8 mouse cellular contexts compared by ENCODE assay signal in the genomic region with DNA sequence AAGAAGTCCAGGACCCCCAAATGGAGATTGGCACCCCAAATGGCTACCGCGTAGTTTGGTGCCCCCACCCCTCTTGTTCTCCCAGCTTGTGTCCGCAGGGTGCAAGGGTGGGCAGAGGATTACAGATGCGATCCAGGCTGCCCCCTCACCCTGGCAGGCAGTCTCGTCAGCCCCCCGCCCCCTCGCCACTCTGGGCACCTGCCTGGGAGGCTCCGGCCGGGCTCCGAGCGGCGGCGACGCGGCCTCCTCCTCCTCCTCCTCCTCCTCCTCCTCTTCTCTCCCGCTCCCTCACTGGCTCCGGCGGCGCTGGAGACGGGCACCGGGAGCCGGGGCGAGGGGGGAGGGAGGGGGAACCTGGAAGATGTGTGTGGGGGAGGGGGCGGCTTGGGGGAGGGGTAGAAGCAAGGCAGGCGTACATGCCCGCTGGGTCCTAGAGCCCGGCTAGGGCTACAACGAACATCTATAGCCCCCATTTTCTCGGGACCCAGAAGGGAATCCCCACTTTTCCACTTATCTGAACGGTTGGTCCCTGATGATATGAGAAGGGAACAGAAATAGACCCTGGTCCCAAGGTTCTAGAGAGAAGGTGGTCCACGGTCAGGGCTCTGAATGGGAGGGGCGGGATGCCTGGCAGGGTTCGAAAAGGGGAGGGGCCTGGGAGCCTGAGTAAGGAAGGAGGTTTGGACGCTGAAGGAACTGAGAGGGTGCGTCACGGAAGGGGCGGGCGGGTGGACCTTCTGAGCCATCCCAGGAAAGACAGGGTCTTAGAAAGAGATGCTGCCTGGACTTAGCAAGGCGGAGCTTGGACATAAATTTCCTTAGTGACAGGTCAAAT. TPM values are rescaled to one million over a fixed set of nuclear protein-coding genes. Genes with fewer than 3 reads are reported as not detected.
DNase-seq lines count a peak whose midpoint lies in the region; ATAC-seq and TF ChIP-seq lines count a peak whose summit lies in the region.

No protein-coding gene starts in this region.

- peak overlapping the region; percentile 63 for H3K9ac ChIP-seq in MEL (ENCODE audit: control insufficient read depth, low read depth, low read length, poor library complexity, severe bottlenecking)
- peak overlapping the region; percentile 77 for H3K9ac ChIP-seq in forebrain, embryonic 14.5 days (ENCODE audit: low read length)
- H3K9ac ChIP-seq in heart, postnatal 0 days (replicated peaks; ENCODE audit: low read depth, low read length) = peak overlapping the region; percentile 24
- no peak overlapping the region for H3K9ac ChIP-seq in liver, embryonic 14.5 days (replicated peaks)
- peak overlapping the region; percentile 68 for H3K9ac ChIP-seq in neural tube, embryonic 11.5 days (ENCODE audit: low read length)

- H3K27ac ChIP-seq in MEL (ENCODE audit: control insufficient read depth, low read depth, low read length) = peak overlapping the region; percentile 20; the same call in 1 of the 2 replicates
- H3K27ac ChIP-seq in forebrain, embryonic 14.5 days (ENCODE audit: low read depth, low read length) = peak overlapping the region; percentile 80
- H3K27ac ChIP-seq in heart, postnatal 0 days (ENCODE audit: low read depth) = peak overlapping the region; percentile 46
- H3K27ac ChIP-seq in liver, embryonic 14.5 days = no peak overlapping the region
- H3K27ac ChIP-seq in neural tube, embryonic 11.5 days (ENCODE audit: low read depth, low read length) = peak overlapping the region; percentile 74

- TF ChIP-seq EP300 in MEL (IDR thresholded peaks at IDR 0.05; ENCODE audit: low read depth in 1 of 2, low read length in 2 of 2) = no peak
- no peak for TF ChIP-seq EP300 in heart, postnatal 0 days (IDR thresholded peaks at IDR 0.05; ENCODE audit: low read depth)
- TF ChIP-seq EP300 in liver, embryonic 14.5 days (IDR thresholded peaks at IDR 0.05; ENCODE audit: low read depth) = no peak

- H3K4me3 ChIP-seq in MEL (ENCODE audit: control insufficient read depth in 1 of 2, insufficient read depth in 1 of 2, low read depth in 2 of 2, low read length in 2 of 2) = peak overlapping the region; percentile 77 to 89
- peak overlapping the region; percentile 66 for H3K4me3 ChIP-seq in forebrain, embryonic 14.5 days (ENCODE audit: low read depth, low read length)
- peak overlapping the region; percentile 59 for H3K4me3 ChIP-seq in heart, postnatal 0 days (ENCODE audit: low read depth, low read length)
- H3K4me3 ChIP-seq in liver, embryonic 14.5 days (ENCODE audit: insufficient read depth in 1 of 2, low read depth in 2 of 2, low read length in 2 of 2) = peak overlapping the region; percentile 34 to 53
- H3K4me3 ChIP-seq in neural tube, embryonic 11.5 days (ENCODE audit: low read depth, low read length) = peak overlapping the region; percentile 60

- peak; percentile 94 for DNase-seq in MEL (ENCODE audit: low read depth, low spot score)
- peak; percentile 91 for DNase-seq in forebrain, embryonic 14.5 days (ENCODE audit: low spot score)
- DNase-seq in heart, postnatal 0 days (ENCODE audit: low spot score) = peak; percentile 75
- peak; percentile 90 for DNase-seq in kidney, postnatal 14 days
- peak in 1 of 3 experiments; percentile 42 for DNase-seq in liver, embryonic 14.5 days (ENCODE audit: low read depth in 3 of 3, low spot score in 3 of 3)
- peak; percentile 88 for DNase-seq in neural tube, embryonic 11.5 days (ENCODE audit: low spot score)
- DNase-seq in thymus, postnatal 25 days = peak; percentile 25

- WGBS in forebrain, embryonic 14.5 days = under 1% methylated on average over 31 of the region's 39 CpGs
- under 1% methylated on average over 38 of the region's 39 CpGs for WGBS in heart, postnatal 0 days
- 1% methylated on average over 38 of the region's 39 CpGs for WGBS in liver, embryonic 14.5 days (ENCODE audit: insufficient replicate concordance)
- under 1% methylated on average over 31 of the region's 39 CpGs for WGBS in neural tube, embryonic 11.5 days

- peak overlapping the region; percentile 75 for H3K4me2 ChIP-seq in forebrain, embryonic 14.5 days (ENCODE audit: low read length)
- H3K4me2 ChIP-seq in heart, postnatal 0 days (ENCODE audit: low read depth, low read length) = peak overlapping the region; percentile 66
- H3K4me2 ChIP-seq in liver, embryonic 14.5 days (ENCODE audit: low read depth) = peak overlapping the region; percentile 61
- peak overlapping the region; percentile 67 for H3K4me2 ChIP-seq in neural tube, embryonic 11.5 days (ENCODE audit: low read depth)

- H3K4me1 ChIP-seq in MEL (ENCODE audit: control insufficient read depth in 1 of 2, insufficient read depth in 2 of 2, low read length in 2 of 2) = peaks cover 0 to 11% of the 10 kb centered on the region in 2 experiments; a peak in 2 of 4 replicates
- peaks cover 7% of the 10 kb centered on the region; the same call in 1 of the 2 replicates for H3K4me1 ChIP-seq in forebrain, embryonic 14.5 days (ENCODE audit: control insufficient read depth, insufficient read depth, low read length)
- peaks cover 16% of the 10 kb centered on the region for H3K4me1 ChIP-seq in heart, postnatal 0 days (ENCODE audit: control insufficient read depth, insufficient read depth)
- H3K4me1 ChIP-seq in liver, embryonic 14.5 days (replicated peaks; ENCODE audit: control insufficient read depth in 2 of 2, insufficient read depth in 2 of 2, low read length in 1 of 2) = peaks cover 2 to 6% of the 10 kb centered on the region in 2 experiments; a peak in 1 of 4 replicates
- H3K4me1 ChIP-seq in neural tube, embryonic 11.5 days (ENCODE audit: control insufficient read depth, insufficient read depth, low read length) = peaks cover 16% of the 10 kb centered on the region

- no peaks in the 10 kb centered on the region; a peak in 1 of 4 replicates for H3K36me3 ChIP-seq in MEL (ENCODE audit: control insufficient read depth in 1 of 2, insufficient read depth in 2 of 2, low read length in 2 of 2)
- H3K36me3 ChIP-seq in forebrain, embryonic 14.5 days (ENCODE audit: control insufficient read depth, insufficient read depth, low read length) = peaks cover 26% of the 10 kb centered on the region
- H3K36me3 ChIP-seq in heart, postnatal 0 days (replicated peaks; ENCODE audit: control insufficient read depth, insufficient read depth, low read length) = peaks cover 13% of the 10 kb centered on the region
- peaks cover 4% of the 10 kb centered on the region for H3K36me3 ChIP-seq in liver, embryonic 14.5 days (replicated peaks; ENCODE audit: control insufficient read depth, insufficient read depth, low read depth)
- peaks cover 7% of the 10 kb centered on the region for H3K36me3 ChIP-seq in neural tube, embryonic 11.5 days (ENCODE audit: control insufficient read depth, insufficient read depth, low read length)

- H3K27me3 ChIP-seq in MEL (ENCODE audit: control insufficient read depth in 1 of 2, insufficient read depth in 2 of 2, low read length in 2 of 2) = no peaks in the 10 kb centered on the region
- H3K27me3 ChIP-seq in forebrain, embryonic 14.5 days (replicated peaks; ENCODE audit: control insufficient read depth, insufficient read depth, low read length) = peaks cover 31% of the 10 kb centered on the region
- H3K27me3 ChIP-seq in heart, postnatal 0 days (ENCODE audit: control insufficient read depth, insufficient read depth, low read length) = peaks cover 50% of the 10 kb centered on the region
- peaks cover 54% of the 10 kb centered on the region for H3K27me3 ChIP-seq in liver, embryonic 14.5 days (ENCODE audit: control insufficient read depth, insufficient read depth, low read length)
- peaks cover 38% of the 10 kb centered on the region for H3K27me3 ChIP-seq in neural tube, embryonic 11.5 days (ENCODE audit: control insufficient read depth, insufficient read depth, low read length)

- peak; percentile 80 for ATAC-seq in cerebellum, adult (ENCODE audit: insufficient number of reproducible peaks, low FRiP score, low TSS enrichment)
- ATAC-seq in forebrain, embryonic 14.5 days = peak; percentile 85
- peak; percentile 76 for ATAC-seq in heart, postnatal 0 days (ENCODE audit: insufficient read depth, low read depth)
- ATAC-seq in liver, embryonic 14.5 days (ENCODE audit: insufficient read depth) = peak; percentile 53; the same call in 1 of the 2 replicates
- peak; percentile 77 for ATAC-seq in neural tube, embryonic 11.5 days (ENCODE audit: insufficient read depth, low FRiP score, low TSS enrichment)

- H3K9me3 ChIP-seq in MEL (replicated peaks; ENCODE audit: insufficient read depth, low read length) = no peaks in the 10 kb centered on the region
- H3K9me3 ChIP-seq in forebrain, embryonic 14.5 days (replicated peaks; ENCODE audit: control insufficient read depth, low read length) = no peaks in the 10 kb centered on the region
- H3K9me3 ChIP-seq in heart, postnatal 0 days (replicated peaks; ENCODE audit: control insufficient read depth, low read length) = no peaks in the 10 kb centered on the region
- H3K9me3 ChIP-seq in liver, embryonic 14.5 days (ENCODE audit: control insufficient read depth, low read length) = no peaks in the 10 kb centered on the region
- H3K9me3 ChIP-seq in neural tube, embryonic 11.5 days (ENCODE audit: control insufficient read depth, low read length) = no peaks in the 10 kb centered on the region

- no peak for TF ChIP-seq RAD21 in MEL (IDR thresholded peaks at IDR 0.05; ENCODE audit: low read depth, low read length)

- no peak for TF ChIP-seq CTCF in MEL (IDR thresholded peaks at IDR 0.05 in 2 of 3, conservative IDR thresholded peaks at IDR 0.05 in 1 of 3; ENCODE audit: control insufficient read depth in 1 of 3, insufficient read depth in 1 of 3, low read depth in 2 of 3, low read length in 3 of 3, poor library complexity in 1 of 3, severe bottlenecking in 1 of 3)
- TF ChIP-seq CTCF in heart, postnatal 0 days (IDR thresholded peaks at IDR 0.05; ENCODE audit: low read depth) = no peak
- TF ChIP-seq CTCF in liver, embryonic 14.5 days (IDR thresholded peaks at IDR 0.05; ENCODE audit: low read depth) = no peak

- 0 out of 4 replicates have a peak, but pooled peaks of 1 of the 2 experiments have one; percentile 25 for TF ChIP-seq POLR2A in MEL (IDR thresholded peaks at IDR 0.05; ENCODE audit: control insufficient read depth in 1 of 2, insufficient read depth in 1 of 2, low read depth in 1 of 2, low read length in 2 of 2, poor library complexity in 1 of 2)

- H3K79me2 ChIP-seq in MEL (ENCODE audit: control insufficient read depth, insufficient read depth, low read length, poor library complexity) = no peaks in the 10 kb centered on the region

RNA-seq across cellular contexts. Expression of gene Ggn, which starts 0.6 kb away (rescaled TPM):
- total RNA-seq in MEL (2012; rRNA removed) = 0.07 and 0.19 TPM in 2 replicates
- polyA plus RNA-seq in MEL (2012; ENCODE audit: insufficient read depth in 1 of 2, insufficient read length in 2 of 2, low read depth in 1 of 2, low replicate concordance in 2 of 2, missing spikeins in 1 of 2) = 1 to 10 TPM in 1 of 2 experiments, not detected in 1; 1.0 TPM
- 0.14 and 0.36 TPM in 2 replicates for polyA plus RNA-seq in forebrain, embryonic 14.5 days (2014; fragmentation: Nextera tagmentation; extraction: Ambion mirVana)
- total RNA-seq in heart, postnatal 0 days (2014; rRNA removed; ENCODE audit: low replicate concordance) = 0.23 TPM in 1 of 2 replicates, not detected in the other
- 0.14 and 0.26 TPM in 2 replicates for polyA plus RNA-seq in heart, postnatal 0 days (2015; fragmentation: Nextera tagmentation; extraction: Ambion mirVana)
- polyA plus RNA-seq in liver, embryonic 14.5 days (2012; rRNA removed) = 0.03 and 0.04 TPM in 2 replicates
- polyA plus RNA-seq in liver, embryonic 14.5 days (2014; fragmentation: Nextera tagmentation; extraction: Ambion mirVana) = not detected in 2 replicates
- polyA plus RNA-seq in neural tube, embryonic 11.5 days (2014; fragmentation: Nextera tagmentation; extraction: Ambion mirVana) = 0.34 and 0.46 TPM in 2 replicates

RNA-seq across cellular contexts. Expression of gene Spred3, which starts 0.8 kb away (rescaled TPM):
- 0.42 and 0.62 TPM in 2 replicates for total RNA-seq in MEL (2012; rRNA removed)
- 1 to 10 TPM in 1 of 2 experiments, not detected in 1; 3.9 TPM for polyA plus RNA-seq in MEL (2012; ENCODE audit: insufficient read depth in 1 of 2, insufficient read length in 2 of 2, low read depth in 1 of 2, low replicate concordance in 2 of 2, missing spikeins in 1 of 2)
- polyA plus RNA-seq in forebrain, embryonic 14.5 days (2014; fragmentation: Nextera tagmentation; extraction: Ambion mirVana) = 4.4 and 5.5 TPM in 2 replicates
- total RNA-seq in heart, postnatal 0 days (2014; rRNA removed; ENCODE audit: low replicate concordance) = 2.7 and 4.7 TPM in 2 replicates
- polyA plus RNA-seq in heart, postnatal 0 days (2015; fragmentation: Nextera tagmentation; extraction: Ambion mirVana) = 0.80 and 1.00 TPM in 2 replicates
- 0.38 and 0.51 TPM in 2 replicates for polyA plus RNA-seq in liver, embryonic 14.5 days (2012; rRNA removed)
- 0.04 and 0.08 TPM in 2 replicates for polyA plus RNA-seq in liver, embryonic 14.5 days (2014; fragmentation: Nextera tagmentation; extraction: Ambion mirVana)
- polyA plus RNA-seq in neural tube, embryonic 11.5 days (2014; fragmentation: Nextera tagmentation; extraction: Ambion mirVana) = 5.6 and 6.5 TPM in 2 replicates

RNA-seq across cellular contexts. Expression of gene Psmd8, which starts 11.1 kb away (rescaled TPM):
- 159 and 169 TPM in 2 replicates for total RNA-seq in MEL (2012; rRNA removed)
- 100 to 1,000 TPM in 1 of 2 experiments, not detected in 1; 196 TPM for polyA plus RNA-seq in MEL (2012; ENCODE audit: insufficient read depth in 1 of 2, insufficient read length in 2 of 2, low read depth in 1 of 2, low replicate concordance in 2 of 2, missing spikeins in 1 of 2)
- 337 and 364 TPM in 2 replicates for polyA plus RNA-seq in forebrain, embryonic 14.5 days (2014; fragmentation: Nextera tagmentation; extraction: Ambion mirVana)
- total RNA-seq in heart, postnatal 0 days (2014; rRNA removed; ENCODE audit: low replicate concordance) = 296 and 383 TPM in 2 replicates
- 250 and 255 TPM in 2 replicates for polyA plus RNA-seq in heart, postnatal 0 days (2015; fragmentation: Nextera tagmentation; extraction: Ambion mirVana)
- 86.0 and 86.2 TPM in 2 replicates for polyA plus RNA-seq in liver, embryonic 14.5 days (2012; rRNA removed)
- polyA plus RNA-seq in liver, embryonic 14.5 days (2014; fragmentation: Nextera tagmentation; extraction: Ambion mirVana) = 130 and 131 TPM in 2 replicates
- polyA plus RNA-seq in neural tube, embryonic 11.5 days (2014; fragmentation: Nextera tagmentation; extraction: Ambion mirVana) = 321 and 325 TPM in 2 replicates

RNA-seq across cellular contexts. Expression of gene Fam98c, which starts 13.4 kb away (rescaled TPM):
- 11.2 and 14.3 TPM in 2 replicates for total RNA-seq in MEL (2012; rRNA removed)
- 10 to 100 TPM in 1 of 2 experiments, not detected in 1; 32.0 TPM for polyA plus RNA-seq in MEL (2012; ENCODE audit: insufficient read depth in 1 of 2, insufficient read length in 2 of 2, low read depth in 1 of 2, low replicate concordance in 2 of 2, missing spikeins in 1 of 2)
- 17.3 and 18.0 TPM in 2 replicates for polyA plus RNA-seq in forebrain, embryonic 14.5 days (2014; fragmentation: Nextera tagmentation; extraction: Ambion mirVana)
- total RNA-seq in heart, postnatal 0 days (2014; rRNA removed; ENCODE audit: low replicate concordance) = 24.5 and 28.1 TPM in 2 replicates
- polyA plus RNA-seq in heart, postnatal 0 days (2015; fragmentation: Nextera tagmentation; extraction: Ambion mirVana) = 23.1 and 23.2 TPM in 2 replicates
- 5.1 and 5.8 TPM in 2 replicates for polyA plus RNA-seq in liver, embryonic 14.5 days (2012; rRNA removed)
- 4.6 and 4.7 TPM in 2 replicates for polyA plus RNA-seq in liver, embryonic 14.5 days (2014; fragmentation: Nextera tagmentation; extraction: Ambion mirVana)
- polyA plus RNA-seq in neural tube, embryonic 11.5 days (2014; fragmentation: Nextera tagmentation; extraction: Ambion mirVana) = 17.2 and 19.1 TPM in 2 replicates

RNA-seq across cellular contexts. Expression of gene Rasgrp4, which starts 34.8 kb away (rescaled TPM):
- total RNA-seq in MEL (2012; rRNA removed) = 0.46 and 0.56 TPM in 2 replicates
- polyA plus RNA-seq in MEL (2012; ENCODE audit: insufficient read depth in 1 of 2, insufficient read length in 2 of 2, low read depth in 1 of 2, low replicate concordance in 2 of 2, missing spikeins in 1 of 2) = 1 to 10 TPM in 1 of 2 experiments, not detected in 1; 1.9 TPM
- 0.47 and 0.99 TPM in 2 replicates for polyA plus RNA-seq in forebrain, embryonic 14.5 days (2014; fragmentation: Nextera tagmentation; extraction: Ambion mirVana)
- 0.19 and 1.9 TPM in 2 replicates for total RNA-seq in heart, postnatal 0 days (2014; rRNA removed; ENCODE audit: low replicate concordance)
- polyA plus RNA-seq in heart, postnatal 0 days (2015; fragmentation: Nextera tagmentation; extraction: Ambion mirVana) = 0.18 and 0.79 TPM in 2 replicates
- polyA plus RNA-seq in liver, embryonic 14.5 days (2012; rRNA removed) = 0.88 and 0.96 TPM in 2 replicates
- polyA plus RNA-seq in liver, embryonic 14.5 days (2014; fragmentation: Nextera tagmentation; extraction: Ambion mirVana) = 0.04 and 0.39 TPM in 2 replicates
- 0.76 and 0.82 TPM in 2 replicates for polyA plus RNA-seq in neural tube, embryonic 11.5 days (2014; fragmentation: Nextera tagmentation; extraction: Ambion mirVana)
